Mouse (Mus musculus) E14TG2a.4 (cell line): ENCODE data around the gene Trim38.

ENCODE experiments used
- CTCF ChIP-seq: conservative IDR thresholded peaks from 2 replicates; pipeline ENCODE4 v1.5.1; 2014; ENCODE audit warnings: low read length
- NANOG ChIP-seq: IDR thresholded peaks from 2 replicates; pipeline ENCODE4 v1.6.1; 2014; ENCODE audit warnings: borderline replicate concordance, low read length, mixed read lengths
- POU5F1 ChIP-seq: IDR thresholded peaks from 2 replicates; pipeline ENCODE4 v1.6.1; 2014; ENCODE audit warnings: low read length, borderline replicate concordance

GRCm38 (mm10) chr13:23756790-23757189, 12.9 kb upstream of the Trim38 start, which contains the start of gene Hist1h4b:
- TF ChIP-seq CTCF, result no peak
- TF ChIP-seq NANOG, result no peak
- TF ChIP-seq POU5F1, result no peak
